Mouse (Mus musculus) frontal cortex, adult 2 months (tissue): ENCODE measurements at regions not wholly inside any gene's neighbourhood (a gene's known extent, or its start where the extent isn't known, plus 50 kb on each side); places are given as distances from the start of the nearest gene placed in this dataset.
A peak's percentile ranks its signal among the peaks of the same experiment; 100 is the strongest.

Experiments
- DNase-seq, 2 experiments: peaks; one replicate each; pipeline ENCODE4 v3.0.0; 2022; ENCODE audit warnings: low spot score in 1 of 2; ENCODE audit errors: extremely low spot score in 1 of 2

DNA sequence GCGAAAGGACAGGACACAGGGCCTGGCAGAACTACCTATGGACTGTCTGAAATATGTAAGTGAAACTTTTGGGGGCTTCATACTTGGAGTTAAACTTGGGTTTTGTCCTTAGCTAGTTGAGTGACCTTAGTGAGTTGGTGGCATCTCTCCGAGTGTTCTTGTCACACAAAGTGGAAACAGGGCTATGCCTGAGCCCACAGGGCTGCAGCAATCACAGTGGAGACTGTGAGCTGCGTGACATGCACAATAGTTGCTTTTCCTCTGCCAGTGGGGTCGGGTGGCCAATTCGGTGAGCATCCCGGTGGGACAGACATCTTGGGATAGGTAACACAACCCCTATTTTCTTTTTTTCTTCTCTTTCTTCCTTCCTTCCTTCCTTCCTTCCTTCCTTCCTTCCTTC is 61.5 kb upstream of the Prickle1 start:
- no peak for DNase-seq

DNA sequence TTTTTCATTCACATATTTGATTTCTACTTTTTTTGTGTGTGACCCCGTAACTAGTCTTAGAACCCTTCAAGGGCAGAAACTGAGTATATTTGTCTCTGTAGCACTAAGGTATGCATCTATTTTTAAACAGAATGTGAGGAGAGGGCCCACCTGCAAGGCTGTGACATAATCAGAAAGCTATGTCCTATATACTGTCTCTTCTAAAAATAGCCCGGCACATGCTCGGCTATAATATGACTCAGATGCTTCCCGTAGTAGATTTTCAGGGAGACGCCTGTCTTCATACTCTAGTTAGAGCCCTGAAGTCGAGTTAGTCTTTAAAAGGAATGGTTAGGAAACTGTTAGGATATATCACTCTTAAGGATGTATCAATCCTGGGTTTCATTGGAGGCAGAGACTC is 61.0 kb upstream of the Prickle1 start:
- DNase-seq = peak; percentile 11 to 43

- no peak for DNase-seq
These were observed 60.1 kb upstream of the Prickle1 start for GRCm38 (mm10) chr15:93655743-93656142.

DNA sequence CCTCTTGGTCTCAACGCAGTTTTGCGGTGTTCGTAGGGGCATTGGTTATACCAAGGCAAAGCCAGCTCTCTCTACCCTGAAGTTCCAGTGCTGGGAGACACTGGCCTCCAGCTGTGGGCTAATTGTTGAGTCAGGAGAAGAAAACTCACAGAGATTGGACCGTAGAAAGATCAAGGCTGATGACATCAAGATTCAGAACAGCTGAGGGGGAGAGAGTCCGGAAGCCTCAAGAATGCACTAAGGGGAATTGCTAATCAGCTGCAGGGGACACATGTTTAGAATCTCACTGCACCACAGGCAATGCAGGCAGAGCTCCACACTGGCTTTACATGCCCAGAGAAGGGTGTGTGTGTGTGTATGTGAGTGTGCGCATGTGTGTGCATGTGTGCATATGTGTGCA is 59.6 kb upstream of the Prickle1 start:
- DNase-seq = no peak

- DNase-seq = no peak
These were observed 57.7 kb upstream of the Prickle1 start for GRCm38 (mm10) chr15:93653378-93653777.

- no peak for DNase-seq
These were observed 55.5 kb upstream of the Prickle1 start for GRCm38 (mm10) chr15:93650981-93651757.

DNA sequence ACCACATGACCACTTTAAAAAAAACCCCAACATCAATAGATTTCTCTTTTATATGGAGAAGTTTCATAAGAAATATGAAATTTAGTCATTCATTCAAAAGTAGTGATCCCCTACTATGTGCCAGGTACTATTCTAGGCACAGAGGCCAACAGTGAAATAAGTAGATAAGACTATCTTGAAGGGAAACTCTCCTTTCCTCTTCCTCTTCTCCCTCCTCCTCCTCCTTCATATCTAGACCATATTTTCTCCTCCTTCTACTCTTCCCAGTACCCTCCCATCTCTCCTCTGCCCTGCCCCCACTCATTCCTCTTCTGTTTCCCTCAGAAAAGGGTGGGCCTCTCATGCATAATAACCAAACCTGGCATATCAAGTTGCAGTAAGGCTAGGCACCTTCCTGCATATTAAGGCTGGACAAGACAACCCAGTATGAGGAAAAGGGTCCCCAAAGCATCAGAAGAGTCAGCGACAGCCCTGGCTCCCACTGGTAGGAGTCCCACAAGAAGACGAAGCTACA is 54.4 kb upstream of the Prickle1 start:
- DNase-seq = no peak

- DNase-seq = no peak
These were observed 53.0 kb upstream of the Prickle1 start for GRCm38 (mm10) chr15:93648646-93649045.

DNA sequence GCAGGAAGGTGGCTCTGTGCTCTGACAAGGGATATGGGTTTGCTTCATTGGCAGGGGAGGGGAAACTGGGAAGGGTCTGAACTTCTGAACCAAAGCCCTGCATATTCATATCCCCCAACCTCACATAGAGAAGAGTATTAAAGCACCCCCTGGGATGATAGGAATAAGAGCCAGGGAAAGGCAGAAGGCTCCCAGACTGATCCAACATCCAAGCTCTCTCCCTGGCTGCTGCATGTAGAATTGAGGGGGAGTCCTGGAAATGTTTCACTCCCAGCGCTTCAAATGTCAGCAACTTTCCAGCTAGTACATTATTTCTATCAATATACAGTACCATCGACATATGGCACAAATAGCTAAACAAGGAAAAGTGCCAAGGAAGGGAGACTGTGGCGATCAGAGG is 51.1 kb upstream of the Prickle1 start:
- no peak for DNase-seq

- no peak for DNase-seq
These were observed 50.3 kb upstream of the Prickle1 start for GRCm38 (mm10) chr15:93645950-93646349.
